Mouse (Mus musculus) urinary bladder, postnatal 10 days (tissue): ENCODE measurements around the gene 1110065P20Rik.
A peak's percentile ranks its signal among the peaks of the same experiment; 100 is the strongest.

Source experiments
- DNase-seq: peaks from one replicate; pipeline ENCODE4 v3.0.0; 2022; ENCODE audit warnings: low spot score

Gene 1110065P20Rik

GRCm38 (mm10) chr4:124840998-124841397, 10.0 kb downstream of the 1110065P20Rik start:
- DNase-seq = no peak

DNA sequence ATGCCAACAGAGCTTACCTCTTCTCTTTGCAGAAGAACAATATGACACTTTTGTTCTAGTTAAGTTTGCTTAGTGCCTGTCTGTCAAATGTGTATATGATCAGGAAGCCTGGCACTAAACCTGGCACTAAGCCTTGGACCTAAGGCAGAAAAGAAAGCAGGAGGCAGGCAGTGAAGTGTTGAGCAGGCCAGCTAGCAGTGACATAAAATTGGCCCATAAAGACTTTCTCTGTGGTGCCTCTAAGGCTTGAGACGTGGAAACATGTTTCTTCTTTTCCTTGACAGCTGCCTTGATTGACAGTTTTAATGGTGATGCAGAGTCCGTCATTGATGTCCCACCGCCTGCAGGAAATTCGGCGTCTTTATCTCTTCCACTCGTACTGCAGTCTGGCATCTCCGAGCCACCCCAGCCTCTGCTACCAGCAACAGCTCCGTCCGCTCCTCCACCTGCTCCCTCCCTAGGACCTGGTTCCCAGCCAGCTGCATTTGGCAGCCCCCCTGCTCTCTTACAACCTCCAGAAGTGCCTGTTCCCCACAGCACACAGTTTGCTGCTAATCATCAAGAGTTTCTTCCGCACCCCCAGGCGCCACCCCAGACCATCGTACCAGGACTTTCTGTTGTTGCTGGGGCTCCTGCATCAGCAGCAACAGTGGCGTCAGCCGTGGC, 12.8 kb downstream of the 1110065P20Rik start:
- no peak for DNase-seq

- DNase-seq = no peak
These were observed 18.2 kb downstream of the 1110065P20Rik start for GRCm38 (mm10) chr4:124832796-124833195.

DNA sequence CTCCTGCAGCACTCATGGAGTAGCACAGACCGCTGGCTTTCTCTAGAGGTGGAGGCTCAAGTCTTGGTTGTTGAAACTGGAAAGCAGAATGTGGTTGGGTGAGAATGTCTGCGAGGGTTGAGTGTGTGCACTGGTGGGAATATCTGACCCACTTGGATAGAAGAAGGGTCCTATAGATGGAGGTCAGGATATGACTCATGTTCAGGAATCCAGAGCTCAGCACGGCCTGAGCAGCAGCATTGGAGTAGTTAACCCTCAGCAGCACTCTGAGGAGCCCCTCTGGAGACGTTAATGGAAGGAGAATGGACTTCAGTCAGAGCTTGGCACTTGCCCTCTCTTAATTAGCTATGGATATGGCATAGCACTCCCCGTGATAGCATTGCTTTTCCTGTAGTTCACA, 21.3 kb downstream of the 1110065P20Rik start:
- no peak for DNase-seq

DNA sequence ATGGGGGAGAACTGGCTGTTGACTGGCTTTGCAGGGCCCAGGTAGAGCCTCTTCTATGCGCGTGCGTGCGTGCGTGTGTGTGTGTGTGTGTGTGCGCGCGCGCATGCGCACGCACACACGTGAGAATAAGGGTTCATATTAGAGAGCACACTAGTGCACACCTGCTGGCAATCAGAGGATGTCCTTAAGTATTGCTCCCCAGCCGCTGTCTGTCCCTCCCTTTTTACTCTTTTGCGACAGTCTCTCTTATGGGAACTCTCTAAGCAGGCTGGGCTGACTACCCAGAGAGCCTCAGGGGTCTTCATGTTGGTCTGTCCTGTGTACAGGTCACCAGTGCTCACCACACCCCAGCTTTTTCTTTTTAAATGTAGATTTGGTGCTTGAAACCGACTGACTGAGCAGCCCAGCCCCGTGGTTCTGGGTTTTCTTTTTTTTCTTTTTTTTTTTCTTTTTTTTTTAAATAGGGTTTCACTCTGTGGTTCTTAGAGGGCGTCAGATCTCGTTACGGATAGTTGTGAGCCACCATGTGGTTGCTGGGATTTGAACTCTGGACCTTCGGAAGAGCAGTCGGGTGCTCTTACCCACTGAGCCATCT, 25.5 kb downstream of the 1110065P20Rik start:
- no peak for DNase-seq

- no peak for DNase-seq
These were observed 26.0 kb downstream of the 1110065P20Rik start for GRCm38 (mm10) chr4:124824967-124825366.

DNA sequence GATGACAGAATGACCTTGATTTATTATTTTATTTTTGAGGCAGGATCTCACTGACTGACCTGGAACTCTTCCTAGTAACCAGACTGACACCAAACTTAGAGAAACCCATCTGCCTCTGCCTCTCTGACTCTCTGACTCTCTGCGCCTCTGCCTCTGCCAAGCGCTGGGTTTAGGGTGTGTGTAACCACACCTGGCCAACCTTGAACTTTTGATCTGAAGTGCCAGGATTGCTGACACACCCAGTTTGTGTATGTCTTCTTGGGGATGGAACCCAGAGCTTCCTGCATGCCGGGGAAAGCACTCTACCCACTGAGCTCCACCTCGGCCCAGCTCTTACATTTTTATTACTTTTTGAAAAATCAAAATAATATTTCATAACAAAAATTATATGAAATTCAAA, 32.2 kb downstream of the 1110065P20Rik start:
- DNase-seq = no peak

- DNase-seq = no peak
These were observed 33.2 kb downstream of the 1110065P20Rik start for GRCm38 (mm10) chr4:124817803-124818202.

DNA sequence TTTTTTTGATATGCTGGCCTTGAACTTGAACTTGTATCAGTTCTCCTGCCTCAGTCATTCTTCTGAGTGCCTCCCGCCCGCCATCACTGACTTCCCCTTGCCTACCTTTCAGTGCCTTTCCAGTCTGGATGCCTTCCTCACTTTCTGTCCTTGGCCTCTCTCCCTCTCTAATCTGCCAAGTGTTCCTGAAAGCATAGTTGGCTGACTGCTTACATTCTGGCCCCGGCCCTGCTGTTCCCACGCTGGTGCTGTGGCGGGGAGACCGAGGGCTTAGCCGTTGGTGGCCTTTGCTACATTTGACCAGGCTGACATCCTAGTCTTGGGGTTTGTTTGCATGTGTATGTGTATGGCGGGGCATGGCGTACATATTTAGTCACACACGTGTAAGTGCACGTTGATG, 35.1 kb downstream of the 1110065P20Rik start:
- no peak for DNase-seq

- DNase-seq = no peak
These were observed 39.5 kb downstream of the 1110065P20Rik start for GRCm38 (mm10) chr4:124811347-124811975.

- DNase-seq = no peak
These were observed 40.9 kb downstream of the 1110065P20Rik start for GRCm38 (mm10) chr4:124810056-124810455.

DNA sequence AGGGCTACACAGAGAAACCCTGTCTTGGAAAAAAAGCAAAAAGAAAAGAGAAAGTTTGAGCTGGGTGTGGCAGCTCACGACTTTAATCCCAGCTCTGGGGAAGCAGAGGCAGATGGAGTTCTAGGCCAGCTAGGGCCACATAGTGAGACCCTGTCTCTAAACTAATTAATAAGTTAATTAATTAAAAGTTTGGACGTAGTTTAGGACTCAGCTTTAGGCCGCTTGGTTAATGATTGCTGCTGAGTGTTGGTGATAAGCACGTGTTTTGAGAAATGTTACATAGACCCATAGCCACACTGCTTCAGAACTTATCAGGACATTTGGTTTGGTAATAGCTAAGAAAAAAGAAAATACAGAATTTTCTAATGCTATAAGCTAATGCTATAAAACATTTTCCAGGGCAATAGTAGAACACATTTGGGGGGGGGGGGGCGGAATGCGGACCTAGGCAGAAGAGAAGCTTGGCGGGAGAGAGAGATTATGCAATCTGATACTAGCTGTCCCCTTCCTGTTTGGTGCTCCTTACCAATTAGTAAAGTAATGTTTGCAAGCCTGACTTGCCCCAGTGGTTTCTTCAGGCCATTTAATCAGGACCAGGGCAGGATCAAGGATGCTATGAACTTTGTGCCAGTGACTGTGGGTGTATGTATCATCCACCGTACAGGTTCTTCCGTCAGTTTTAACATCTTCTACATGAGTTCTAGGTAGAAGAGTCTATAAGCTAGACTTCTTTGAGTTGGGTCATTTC, 41.7 kb downstream of the 1110065P20Rik start:
- DNase-seq = no peak

DNA sequence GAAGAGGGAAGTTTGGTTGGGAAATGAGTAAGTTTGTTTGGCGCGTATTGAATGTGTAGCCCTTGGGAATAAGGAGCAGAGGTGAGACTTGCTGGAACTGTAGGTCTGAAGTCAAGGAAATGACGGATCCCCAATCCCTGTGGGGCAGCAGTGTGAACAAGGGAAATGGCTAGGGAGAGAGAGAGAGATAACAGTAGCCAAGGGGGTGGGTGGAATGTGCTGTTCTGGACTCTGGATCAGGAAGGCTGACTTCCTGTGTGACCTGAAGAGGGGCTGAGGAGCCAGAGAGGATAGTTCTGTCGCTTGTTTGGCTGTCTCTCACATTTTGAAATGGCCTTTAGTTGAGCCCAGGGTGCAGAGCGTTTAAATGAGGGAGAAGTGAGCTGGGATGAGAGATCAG, 42.5 kb downstream of the 1110065P20Rik start:
- no peak for DNase-seq

- DNase-seq = no peak
These were observed 47.6 kb downstream of the 1110065P20Rik start for GRCm38 (mm10) chr4:124803406-124803805.

DNA sequence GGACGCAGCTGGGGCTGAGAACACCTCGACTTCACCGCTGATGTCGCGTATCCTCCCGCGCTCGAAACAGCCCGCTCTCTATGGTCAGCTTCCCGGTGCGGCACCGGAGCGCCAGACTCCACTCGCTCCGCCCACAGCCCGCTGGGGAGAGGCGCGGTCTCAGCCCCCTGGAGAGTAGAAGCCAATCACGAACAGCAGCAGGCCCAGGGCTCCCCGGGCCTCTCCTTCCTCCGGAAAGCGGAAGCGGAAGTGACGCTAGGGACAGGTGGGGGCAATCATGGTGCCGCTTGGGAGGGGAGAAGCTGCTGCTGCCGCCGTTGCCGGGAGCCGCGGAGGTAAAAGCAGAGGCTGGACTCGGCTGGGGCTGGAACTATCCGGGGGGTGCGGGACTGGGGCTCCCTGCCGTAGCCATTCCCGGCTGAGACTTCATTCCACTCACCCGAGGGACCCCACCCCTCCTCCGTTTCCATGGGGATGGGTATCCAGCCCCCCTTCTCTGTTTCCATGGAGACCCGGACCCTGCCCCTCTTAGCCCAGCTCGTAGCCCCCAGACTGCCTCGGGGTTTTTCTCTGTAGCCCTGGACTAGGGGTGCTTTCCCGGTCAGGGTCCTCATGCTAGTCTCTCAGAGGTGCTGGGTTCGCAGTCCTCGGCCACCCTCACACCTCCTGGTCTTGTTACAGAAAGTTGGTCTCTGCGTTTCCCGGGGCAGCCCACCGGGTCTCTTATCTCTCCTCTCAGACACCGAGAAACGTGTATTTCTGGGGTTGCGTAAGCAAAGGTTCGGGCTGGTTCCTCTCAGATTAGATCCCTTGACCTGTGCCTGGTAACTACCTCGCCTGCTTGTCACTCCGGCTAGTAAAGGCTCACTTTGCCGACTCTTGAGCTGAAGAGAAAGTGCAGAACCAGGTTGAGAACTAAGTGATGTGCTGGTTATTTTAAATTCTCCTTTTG, 48.4 kb downstream of the 1110065P20Rik start:
- peak; percentile 91 for DNase-seq

GRCm38 (mm10) chr4:124801552-124802308, 49.3 kb downstream of the 1110065P20Rik start, which contains the start of gene Mtf1:
Gene Mtf1, plus strand, starts transcription at chr4:124802104.
- peak; percentile 66 for DNase-seq
